Mouse (Mus musculus): ENCODE results near the gene Gpr88. TPM values are rescaled to one million over a fixed set of nuclear protein-coding genes. Genes with fewer than 3 reads are reported as not detected.

The Gpr88 gene
- total and polyA plus RNA-seq, 2 experiments from 2014 or later: 2.5 to 8.9 TPM

DNA sequence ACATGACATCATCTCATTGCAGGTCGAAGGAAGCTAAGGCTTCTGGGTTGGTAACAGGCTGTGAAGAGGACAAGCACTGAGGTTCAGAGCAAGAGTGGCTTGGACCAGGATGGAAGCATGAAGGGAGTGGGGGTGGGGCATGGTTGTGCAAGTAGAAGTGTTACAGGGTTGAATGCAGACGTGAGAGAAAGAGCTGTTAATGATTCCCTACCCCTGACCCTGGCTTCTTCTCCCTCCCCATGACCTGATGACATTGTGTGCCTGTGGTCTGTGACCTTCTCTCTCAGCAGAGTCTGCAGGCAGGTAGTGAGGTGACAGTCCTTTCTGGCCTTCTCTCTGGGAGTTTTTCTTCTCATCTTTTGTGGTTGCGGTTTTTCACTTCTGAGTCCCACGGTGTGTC lies 16.4 kb downstream of the Gpr88 start:
- H3K36me3 ChIP-seq (ENCODE audit: insufficient read depth, low read length): no peaks in the 10 kb centered on the region
- ATAC-seq (ENCODE audit: low FRiP score) (no peak), DNase-seq (ENCODE audit: low spot score) (no peak)
- H3K4me1 ChIP-seq (ENCODE audit: insufficient read depth, low read length): no peaks in the 10 kb centered on the region
- no peaks in the 10 kb centered on the region for H3K9me3 ChIP-seq (ENCODE audit: low read length)
- no peak overlapping the region for H3K4me3 ChIP-seq (ENCODE audit: low read depth, low read length)
- H3K27ac ChIP-seq (ENCODE audit: low read depth, low read length): no peak overlapping the region
- no peak overlapping the region for H3K4me2 ChIP-seq (ENCODE audit: low read depth, low read length, poor library complexity, severe bottlenecking)
- H3K27me3 ChIP-seq (ENCODE audit: insufficient read depth, low read length): no peaks in the 10 kb centered on the region
- H3K9ac ChIP-seq (replicated peaks; ENCODE audit: low read length, poor library complexity, severe bottlenecking): no peak overlapping the region
- no peak for TF ChIP-seq CTCF (IDR thresholded peaks at IDR 0.05)
- 81% methylated on average over 4 of the region's 4 CpGs for WGBS

GRCm38 (mm10) chr3:116233515-116233914 lies 19.8 kb downstream of the Gpr88 start:
- DNase-seq (ENCODE audit: low spot score) (no peak), ATAC-seq (ENCODE audit: low FRiP score) (no peak)
- no peaks in the 10 kb centered on the region for H3K4me1 ChIP-seq (ENCODE audit: insufficient read depth, low read length)
- H3K27ac ChIP-seq (ENCODE audit: low read depth, low read length): no peak overlapping the region
- H3K36me3 ChIP-seq (ENCODE audit: insufficient read depth, low read length): no peaks in the 10 kb centered on the region
- H3K9ac ChIP-seq (replicated peaks; ENCODE audit: low read length, poor library complexity, severe bottlenecking): no peak overlapping the region
- no peaks in the 10 kb centered on the region for H3K9me3 ChIP-seq (ENCODE audit: low read length)
- no peak overlapping the region for H3K4me2 ChIP-seq (ENCODE audit: low read depth, low read length, poor library complexity, severe bottlenecking)
- WGBS: 81% methylated on average over 3 of the region's 3 CpGs
- H3K27me3 ChIP-seq (ENCODE audit: insufficient read depth, low read length): no peaks in the 10 kb centered on the region
- no peak for TF ChIP-seq CTCF (IDR thresholded peaks at IDR 0.05)
- H3K4me3 ChIP-seq (ENCODE audit: low read depth, low read length): no peak overlapping the region

DNA sequence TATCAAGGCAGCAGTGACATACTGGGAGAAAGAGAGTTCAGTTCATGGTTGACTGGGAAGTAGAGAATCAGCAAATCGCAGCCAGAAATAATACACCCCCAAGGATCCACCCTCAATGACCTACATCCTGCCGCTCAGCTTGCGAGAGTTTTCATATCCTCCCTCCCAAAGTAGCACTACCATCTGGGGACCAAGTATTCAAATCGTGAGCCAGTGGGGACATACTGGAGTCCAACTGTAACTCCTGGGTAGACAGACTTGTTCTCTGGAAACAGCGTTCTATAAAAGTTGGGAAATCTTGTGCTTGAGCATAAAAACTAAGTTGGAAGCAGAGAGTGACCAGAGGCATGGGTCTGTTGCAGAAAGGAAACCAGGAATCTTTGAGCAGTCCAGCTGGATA lies 20.5 kb downstream of the Gpr88 start:
- WGBS: 92% methylated on average over 5 of the region's 5 CpGs
- Histone ChIP-seq H3K27me3 (ENCODE audit: insufficient read depth, low read length) (no peaks in the 10 kb centered on the region), H3K4me1 (ENCODE audit: insufficient read depth, low read length) (no peaks in the 10 kb centered on the region), H3K36me3 (ENCODE audit: insufficient read depth, low read length) (no peaks in the 10 kb centered on the region), H3K9ac (replicated peaks; ENCODE audit: low read length, poor library complexity, severe bottlenecking) (no peak overlapping the region), H3K4me3 (ENCODE audit: low read depth, low read length) (no peak overlapping the region), H3K4me2 (ENCODE audit: low read depth, low read length, poor library complexity, severe bottlenecking) (no peak overlapping the region), H3K27ac (ENCODE audit: low read depth, low read length) (no peak overlapping the region), H3K9me3 (ENCODE audit: low read length) (no peaks in the 10 kb centered on the region)
- no peak for TF ChIP-seq CTCF (IDR thresholded peaks at IDR 0.05)
- no peak for DNase-seq (ENCODE audit: low spot score)
- no peak for ATAC-seq (ENCODE audit: low FRiP score)

DNA sequence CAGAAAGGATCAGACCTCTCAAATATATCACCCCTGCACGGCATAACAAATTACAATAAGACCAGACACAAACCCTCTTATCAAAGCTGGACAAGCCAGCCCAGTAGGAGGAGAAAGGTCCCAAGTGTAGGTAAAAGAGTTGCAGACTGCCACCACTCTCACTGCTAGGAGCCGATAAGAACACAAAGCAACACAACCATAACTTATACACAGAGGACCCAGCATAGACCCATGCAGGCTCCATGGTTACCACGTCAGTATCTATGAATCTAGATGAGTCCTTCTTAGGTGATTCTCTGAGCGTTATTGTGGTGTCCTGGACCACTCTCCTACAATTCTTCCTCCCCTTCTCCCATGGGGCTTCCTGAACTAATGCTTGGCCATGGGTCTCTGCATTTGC lies 24.0 kb downstream of the Gpr88 start:
- H3K9ac ChIP-seq (replicated peaks; ENCODE audit: low read length, poor library complexity, severe bottlenecking): no peak overlapping the region
- no peak overlapping the region for H3K27ac ChIP-seq (ENCODE audit: low read depth, low read length)
- no peaks in the 10 kb centered on the region for H3K4me1 ChIP-seq (ENCODE audit: insufficient read depth, low read length)
- no peaks in the 10 kb centered on the region for H3K9me3 ChIP-seq (ENCODE audit: low read length)
- no peak for TF ChIP-seq CTCF (IDR thresholded peaks at IDR 0.05)
- H3K4me3 ChIP-seq (ENCODE audit: low read depth, low read length): no peak overlapping the region
- WGBS: 53% methylated on average over 4 of the region's 4 CpGs
- no peak overlapping the region for H3K4me2 ChIP-seq (ENCODE audit: low read depth, low read length, poor library complexity, severe bottlenecking)
- ATAC-seq (ENCODE audit: low FRiP score) (peak; percentile 52; the same call in 1 of the 2 replicates), DNase-seq (ENCODE audit: low spot score) (no peak)
- no peaks in the 10 kb centered on the region for H3K36me3 ChIP-seq (ENCODE audit: insufficient read depth, low read length)
- no peaks in the 10 kb centered on the region for H3K27me3 ChIP-seq (ENCODE audit: insufficient read depth, low read length)

DNA sequence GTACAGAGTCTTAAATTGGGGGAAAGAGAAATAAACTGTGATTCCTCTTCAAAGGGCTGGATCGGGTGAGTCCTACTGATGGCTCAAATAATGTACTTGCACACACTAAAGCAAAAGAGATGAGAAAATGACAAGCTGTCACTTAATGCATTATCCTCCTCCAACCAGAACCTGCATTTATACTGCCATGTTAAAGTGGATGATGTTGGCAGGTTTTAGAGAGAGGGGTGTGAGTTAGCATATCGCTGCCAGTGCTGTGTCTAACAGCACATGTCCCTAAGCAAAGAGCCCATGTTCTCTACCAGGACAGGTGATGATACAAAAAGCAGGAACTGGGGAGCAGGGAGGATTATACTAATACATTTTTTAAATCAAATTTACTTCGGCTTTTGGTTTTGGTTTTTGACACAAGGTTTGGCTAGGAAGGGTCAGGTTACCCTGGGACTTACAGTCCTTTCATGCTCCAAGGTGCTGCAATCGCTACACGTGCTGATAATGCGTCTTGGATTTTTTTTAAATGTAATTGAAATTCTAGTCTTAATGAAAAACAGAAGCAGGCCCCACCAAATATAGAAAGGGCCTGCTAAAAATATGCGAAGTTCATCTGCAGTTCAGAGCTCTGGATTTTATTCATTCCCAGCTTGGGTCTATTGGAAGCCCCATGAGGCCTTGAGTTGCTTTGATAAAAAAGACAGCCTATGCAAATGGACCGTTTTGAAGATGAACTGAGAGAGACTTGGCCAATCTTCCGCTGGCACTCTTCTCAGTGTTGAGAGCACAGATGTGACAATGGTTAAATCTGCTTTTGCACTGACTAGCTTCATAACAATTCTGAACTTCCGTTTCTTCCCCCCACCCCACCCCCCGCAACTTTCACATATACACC lies 24.7 kb downstream of the Gpr88 start:
- TF ChIP-seq CTCF (IDR thresholded peaks at IDR 0.05): no peak
- DNase-seq (ENCODE audit: low spot score): no peak
- 35% methylated on average over 11 of the region's 11 CpGs for WGBS
- ATAC-seq (ENCODE audit: low FRiP score): no peak
- Histone ChIP-seq H3K4me2 (ENCODE audit: low read depth, low read length, poor library complexity, severe bottlenecking) (no peak overlapping the region), H3K36me3 (ENCODE audit: insufficient read depth, low read length) (no peaks in the 10 kb centered on the region), H3K9me3 (ENCODE audit: low read length) (no peaks in the 10 kb centered on the region), H3K4me3 (ENCODE audit: low read depth, low read length) (no peak overlapping the region), H3K9ac (replicated peaks; ENCODE audit: low read length, poor library complexity, severe bottlenecking) (no peak overlapping the region), H3K4me1 (ENCODE audit: insufficient read depth, low read length) (no peaks in the 10 kb centered on the region), H3K27me3 (ENCODE audit: insufficient read depth, low read length) (no peaks in the 10 kb centered on the region), H3K27ac (ENCODE audit: low read depth, low read length) (no peak overlapping the region)

DNA sequence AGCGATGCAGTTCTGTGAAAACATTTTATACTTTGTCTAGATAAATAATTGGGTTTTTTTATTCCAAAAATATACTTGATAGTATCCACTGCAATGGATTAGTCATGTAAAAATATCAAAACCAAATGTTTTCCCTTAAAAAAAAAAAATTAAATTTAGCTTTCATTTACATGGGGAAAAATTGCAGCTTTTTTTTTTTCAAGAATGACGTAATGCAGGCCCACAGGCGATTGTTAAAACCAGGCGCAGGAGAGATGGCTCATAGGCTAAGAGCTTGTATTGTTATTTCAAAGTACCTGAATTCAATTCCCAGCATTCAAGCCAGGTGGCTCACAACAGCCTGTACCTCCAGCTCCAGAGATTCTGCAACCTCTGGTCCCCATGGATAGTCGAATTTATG lies 25.9 kb downstream of the Gpr88 start:
- DNase-seq (ENCODE audit: low spot score): no peak
- H3K4me3 ChIP-seq (ENCODE audit: low read depth, low read length): no peak overlapping the region
- H3K4me1 ChIP-seq (ENCODE audit: insufficient read depth, low read length): no peaks in the 10 kb centered on the region
- no peaks in the 10 kb centered on the region for H3K27me3 ChIP-seq (ENCODE audit: insufficient read depth, low read length)
- H3K27ac ChIP-seq (ENCODE audit: low read depth, low read length): no peak overlapping the region
- 70% methylated on average over 5 of the region's 5 CpGs for WGBS
- no peak for TF ChIP-seq CTCF (IDR thresholded peaks at IDR 0.05)
- no peaks in the 10 kb centered on the region for H3K9me3 ChIP-seq (ENCODE audit: low read length)
- no peak for ATAC-seq (ENCODE audit: low FRiP score)
- H3K9ac ChIP-seq (replicated peaks; ENCODE audit: low read length, poor library complexity, severe bottlenecking): no peak overlapping the region
- no peaks in the 10 kb centered on the region for H3K36me3 ChIP-seq (ENCODE audit: insufficient read depth, low read length)
- H3K4me2 ChIP-seq (ENCODE audit: low read depth, low read length, poor library complexity, severe bottlenecking): no peak overlapping the region

All from midbrain, postnatal 0 days (tissue).